Mouse (Mus musculus): ENCODE data around the gene Fos.
"Not testable (repeated sequence)": the region's sequence is repeated elsewhere in the genome, so short reads cannot be mapped to it uniquely, and the experiment has no call there.

Gene Fos

DNA sequence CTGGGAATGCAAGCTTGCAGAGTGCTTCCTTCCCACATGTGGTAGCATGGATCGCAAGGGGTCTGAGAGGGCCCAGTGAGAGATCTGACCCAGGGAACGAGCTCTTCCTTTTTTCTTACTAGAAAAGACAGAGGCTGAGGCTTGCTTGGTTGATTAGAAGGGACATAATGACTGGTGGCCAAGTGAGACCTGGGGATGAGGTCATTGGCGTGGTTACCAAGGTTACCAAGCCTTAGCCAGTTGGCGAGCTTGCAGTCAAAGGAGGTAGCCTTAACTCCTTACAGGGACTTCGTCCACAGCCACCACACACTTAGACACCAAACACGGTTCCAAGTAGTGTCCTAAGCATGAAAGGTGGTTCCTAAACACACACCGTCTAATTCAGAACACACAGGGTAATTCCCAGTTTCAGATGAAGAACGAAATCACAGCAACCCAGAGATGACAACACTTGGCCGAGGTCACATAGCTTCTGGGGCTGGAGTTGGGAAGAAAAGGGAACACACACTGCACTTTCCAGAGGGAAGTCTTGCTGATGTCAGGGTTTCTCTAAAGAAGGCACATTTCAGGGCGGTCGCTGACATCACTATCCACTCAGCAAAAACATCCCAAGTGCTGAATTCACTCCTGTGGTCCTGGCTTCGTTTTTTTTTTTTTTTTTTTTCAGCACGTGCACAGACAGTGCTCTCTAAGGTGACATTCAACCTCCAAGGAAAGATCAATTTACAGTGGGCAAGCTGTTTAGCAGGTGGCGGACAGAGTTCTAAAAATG is 49.9 kb downstream of the Fos start:
- no peak for DNase-seq (ENCODE audit: low read depth)

DNA sequence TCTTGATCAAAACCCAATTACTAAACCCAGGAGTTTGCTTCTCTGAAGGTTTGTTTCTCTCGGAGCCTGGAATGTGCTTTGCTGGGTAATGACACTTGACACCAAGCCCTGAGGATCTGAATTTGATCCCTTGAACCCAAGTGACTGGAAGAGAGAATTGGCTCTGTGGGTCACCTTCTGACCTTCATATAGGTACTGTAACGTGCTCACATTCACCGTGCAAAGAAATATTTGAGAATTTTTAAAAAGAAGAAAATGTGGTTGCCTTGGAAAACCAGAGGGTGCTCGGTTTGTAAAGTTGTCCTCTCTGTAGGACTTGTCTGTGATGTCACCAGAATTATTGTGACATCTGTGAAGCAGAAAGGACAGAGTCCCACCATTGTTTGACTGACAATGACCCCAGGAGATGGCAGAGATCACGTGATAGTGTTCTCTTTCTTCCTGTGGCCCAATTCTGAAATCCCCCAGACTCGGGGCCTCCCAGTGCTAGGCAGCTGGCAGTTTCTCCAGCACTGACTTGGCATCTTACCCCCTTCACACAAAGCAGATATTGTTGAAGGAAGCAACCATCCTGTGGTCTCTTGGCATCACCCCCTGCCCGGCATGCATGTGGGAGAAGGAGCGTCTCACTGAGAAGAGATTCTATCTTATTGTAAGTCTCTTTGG is 50.6 kb downstream of the Fos start:
- no peak for DNase-seq (ENCODE audit: low read depth)

DNA sequence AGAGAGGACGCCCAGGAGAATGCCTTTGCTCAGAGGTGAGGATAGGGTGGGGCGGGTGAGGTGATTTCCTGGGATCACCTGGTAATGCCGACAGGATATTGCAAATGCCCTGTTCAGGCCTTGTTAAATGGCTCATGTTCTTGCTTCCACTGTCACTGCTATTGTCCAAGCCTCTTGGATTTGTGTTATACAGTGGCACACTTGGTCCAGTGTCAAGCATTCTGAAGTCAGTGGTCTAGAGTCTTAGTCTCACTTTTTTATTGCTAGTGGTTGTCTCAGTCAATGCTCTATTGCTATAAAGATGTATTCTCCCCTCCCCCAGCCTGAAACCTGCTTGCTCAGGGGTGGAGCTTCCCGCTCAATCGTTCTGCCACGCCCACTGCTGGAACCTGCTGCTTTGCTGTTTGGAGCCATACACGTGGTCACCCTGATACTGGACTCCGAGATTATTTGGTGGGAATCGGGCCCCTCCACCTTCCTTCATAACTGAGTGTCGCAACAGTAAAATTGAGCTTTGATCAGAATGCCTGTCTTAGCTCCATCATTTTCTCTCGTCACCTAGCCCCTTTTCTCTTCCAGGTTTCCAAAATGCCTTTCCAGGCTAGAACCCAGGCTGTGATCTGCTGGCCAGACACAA is 51.3 kb downstream of the Fos start:
- not testable (repeated sequence) for DNase-seq (ENCODE audit: low read depth)

Data from fibroblast of lung, adult 2 months (primary cell).